Mouse (Mus musculus): ENCODE data around the gene Ndufaf3. TPM values are rescaled to one million over a fixed set of nuclear protein-coding genes. Genes with fewer than 3 reads are reported as not detected.

The Ndufaf3 gene
- polyA plus RNA-seq, 1 experiment from 2014 or later, result 69.2 TPM

GRCm38 (mm10) chr9:108574921-108575320 lies 7.7 kb upstream of the Ndufaf3 start:
- Histone ChIP-seq H3K36me3 (ENCODE audit: insufficient read depth, low read length) (peaks cover 27% of the 10 kb centered on the region), H3K4me1 (replicated peaks; ENCODE audit: insufficient read depth, low read length) (peaks cover 11% of the 10 kb centered on the region; the same call in 1 of the 2 replicates), H3K4me2 (ENCODE audit: low read length) (no peak overlapping the region)

GRCm38 (mm10) chr9:108573774-108574690 lies 6.8 kb upstream of the Ndufaf3 start:
- H3K4me1 ChIP-seq (replicated peaks; ENCODE audit: insufficient read depth, low read length), result peaks cover 5% of the 10 kb centered on the region; the same call in 1 of the 2 replicates
- no peaks in the 10 kb centered on the region for H3K27me3 ChIP-seq (ENCODE audit: insufficient read depth, low read length)
- H3K9me3 ChIP-seq (replicated peaks; ENCODE audit: low read length), result no peaks in the 10 kb centered on the region
- WGBS, result 59% methylated on average over 26 of the region's 26 CpGs
- no peak overlapping the region for H3K4me2 ChIP-seq (ENCODE audit: low read length)
- no peak overlapping the region for H3K9ac ChIP-seq (ENCODE audit: low read depth, low read length)
- peaks cover 27% of the 10 kb centered on the region for H3K36me3 ChIP-seq (ENCODE audit: insufficient read depth, low read length)
- DNase-seq (ENCODE audit: low spot score), result peak; percentile 75
- peak; percentile 77 for TF ChIP-seq CTCF (IDR thresholded peaks at IDR 0.05; ENCODE audit: low read depth)
- no peak overlapping the region for H3K27ac ChIP-seq
- H3K4me3 ChIP-seq (replicated peaks; ENCODE audit: low read depth, low read length), result no peak overlapping the region
- ATAC-seq (replicated peaks; ENCODE audit: low FRiP score, low read depth), result peak; percentile 12; the same call in 1 of the 2 replicates

More at GRCm38 (mm10) chr9:108574921-108575320, 7.7 kb upstream of the Ndufaf3 start:
- WGBS, result 83% methylated on average over 12 of the region's 12 CpGs
- no peak for DNase-seq (ENCODE audit: low spot score)
- no peak for ATAC-seq (replicated peaks; ENCODE audit: low FRiP score, low read depth)
- no peak for TF ChIP-seq CTCF (IDR thresholded peaks at IDR 0.05; ENCODE audit: low read depth)
- Histone ChIP-seq H3K4me3 (replicated peaks; ENCODE audit: low read depth, low read length) (no peak overlapping the region), H3K9ac (ENCODE audit: low read depth, low read length) (no peak overlapping the region), H3K27ac (no peak overlapping the region), H3K27me3 (ENCODE audit: insufficient read depth, low read length) (no peaks in the 10 kb centered on the region), H3K9me3 (replicated peaks; ENCODE audit: low read length) (no peaks in the 10 kb centered on the region)

GRCm38 (mm10) chr9:108572321-108572720 lies 5.1 kb upstream of the Ndufaf3 start:
- Histone ChIP-seq H3K36me3 (ENCODE audit: insufficient read depth, low read length) (peaks cover 27% of the 10 kb centered on the region), H3K4me2 (ENCODE audit: low read length) (no peak overlapping the region), H3K9me3 (replicated peaks; ENCODE audit: low read length) (no peaks in the 10 kb centered on the region), H3K27ac (no peak overlapping the region), H3K4me3 (replicated peaks; ENCODE audit: low read depth, low read length) (no peak overlapping the region), H3K4me1 (replicated peaks; ENCODE audit: insufficient read depth, low read length) (0 out of 2 replicates have a peak, but pooled peaks cover 10% of the 10 kb centered on the region), H3K9ac (ENCODE audit: low read depth, low read length) (no peak overlapping the region), H3K27me3 (ENCODE audit: insufficient read depth, low read length) (no peaks in the 10 kb centered on the region)
- 72% methylated on average over 10 of the region's 10 CpGs for WGBS
- ATAC-seq (replicated peaks; ENCODE audit: low FRiP score, low read depth) (no peak), DNase-seq (ENCODE audit: low spot score) (no peak)
- TF ChIP-seq CTCF (IDR thresholded peaks at IDR 0.05; ENCODE audit: low read depth), result no peak

- Histone ChIP-seq H3K4me1 (replicated peaks; ENCODE audit: insufficient read depth, low read length) (0 out of 2 replicates have a peak, but pooled peaks cover 10% of the 10 kb centered on the region), H3K27ac (no peak overlapping the region), H3K9ac (ENCODE audit: low read depth, low read length) (no peak overlapping the region), H3K36me3 (ENCODE audit: insufficient read depth, low read length) (peaks cover 27% of the 10 kb centered on the region), H3K4me3 (replicated peaks; ENCODE audit: low read depth, low read length) (no peak overlapping the region), H3K9me3 (replicated peaks; ENCODE audit: low read length) (no peaks in the 10 kb centered on the region), H3K4me2 (ENCODE audit: low read length) (no peak overlapping the region), H3K27me3 (ENCODE audit: insufficient read depth, low read length) (no peaks in the 10 kb centered on the region)
- WGBS, result 91% methylated on average over 16 of the region's 16 CpGs
- no peak for DNase-seq (ENCODE audit: low spot score)
- no peak for ATAC-seq (replicated peaks; ENCODE audit: low FRiP score, low read depth)
- no peak for TF ChIP-seq CTCF (IDR thresholded peaks at IDR 0.05; ENCODE audit: low read depth)
Observed at GRCm38 (mm10) chr9:108571401-108571973, 4.3 kb upstream of the Ndufaf3 start.

GRCm38 (mm10) chr9:108570207-108570896 lies 3.1 kb upstream of the Ndufaf3 start:
- ATAC-seq (replicated peaks; ENCODE audit: low FRiP score, low read depth), result no peak
- under 1% methylated on average over 40 of the region's 40 CpGs for WGBS
- peak; percentile 80 for TF ChIP-seq CTCF (IDR thresholded peaks at IDR 0.05; ENCODE audit: low read depth)

More at GRCm38 (mm10) chr9:108570207-108570896, 3.1 kb upstream of the Ndufaf3 start:
- Histone ChIP-seq H3K27me3 (ENCODE audit: insufficient read depth, low read length) (no peaks in the 10 kb centered on the region), H3K4me1 (replicated peaks; ENCODE audit: insufficient read depth, low read length) (peaks cover 14% of the 10 kb centered on the region), H3K36me3 (ENCODE audit: insufficient read depth, low read length) (peaks cover 23% of the 10 kb centered on the region), H3K27ac (peak overlapping the region; percentile 25), H3K4me3 (replicated peaks; ENCODE audit: low read depth, low read length) (peak overlapping the region; percentile 59), H3K4me2 (ENCODE audit: low read length) (peak overlapping the region; percentile 86), H3K9ac (ENCODE audit: low read depth, low read length) (peak overlapping the region; percentile 50), H3K9me3 (replicated peaks; ENCODE audit: low read length) (no peaks in the 10 kb centered on the region)
- peak; percentile 91 for DNase-seq (ENCODE audit: low spot score)

Data from kidney, postnatal 0 days (tissue).